Mouse (Mus musculus) neural tube, embryonic 15.5 days (tissue): Measurements from ENCODE around the gene Svs3b. TPM values are rescaled to one million over a fixed set of nuclear protein-coding genes. Genes with fewer than 3 reads are reported as not detected.

Source experiments
- polyA plus RNA-seq: library from polyadenylated mRNA; unstranded; fragments of >200 nt; fragmentation: Nextera tagmentation; extraction: Ambion mirVana; gene quantifications from 2 replicates; pipeline ENCODE4 v1.2.1, GENCODE M21; 2015

Svs3b gene
- polyA plus RNA-seq, 1 experiment from 2014 or later: not detected

Other genes with a start within 250 kb of the Svs3b start
- 1.1 and 1.7 TPM in 2 replicates for gene Pabpc1l, start 231.2 kb downstream of the Svs3b start, polyA plus RNA-seq
- gene Stk4, start 186.3 kb downstream of the Svs3b start, polyA plus RNA-seq: 15.4 and 19.0 TPM in 2 replicates
- 49.5 and 53.9 TPM in 2 replicates for gene Tomm34, start 185.5 kb downstream of the Svs3b start, polyA plus RNA-seq
- 1.8 and 2.4 TPM in 2 replicates for gene Kcns1, start 85.5 kb downstream of the Svs3b start, polyA plus RNA-seq
- gene Wfdc5, start 73.9 kb downstream of the Svs3b start, polyA plus RNA-seq: not detected in 2 replicates
- not detected in 2 replicates for gene Wfdc12, start 66.0 kb downstream of the Svs3b start, polyA plus RNA-seq
- gene Wfdc15a, start 56.5 kb downstream of the Svs3b start, polyA plus RNA-seq: not detected in 2 replicates
- gene Wfdc15b, start 35.0 kb downstream of the Svs3b start, polyA plus RNA-seq: 2.5 TPM in 1 of 2 replicates, not detected in the other
- gene Svs2, start 18.2 kb downstream of the Svs3b start, polyA plus RNA-seq: not detected in 2 replicates
- not detected in 2 replicates for gene Svs4, start 21.8 kb upstream of the Svs3b start, polyA plus RNA-seq
- not detected in 2 replicates for gene Svs3a, start 32.6 kb upstream of the Svs3b start, polyA plus RNA-seq
- gene Svs6, start 60.1 kb upstream of the Svs3b start, polyA plus RNA-seq: not detected in 2 replicates
- gene Svs5, start 76.1 kb upstream of the Svs3b start, polyA plus RNA-seq: not detected in 2 replicates
- gene Slpi, start 132.5 kb upstream of the Svs3b start, polyA plus RNA-seq: 0.36 and 0.43 TPM in 2 replicates
- gene Rbpjl, start 146.5 kb upstream of the Svs3b start, polyA plus RNA-seq: 0.17 and 0.61 TPM in 2 replicates
- 8.5 and 11.1 TPM in 2 replicates for gene Matn4, start 148.5 kb upstream of the Svs3b start, polyA plus RNA-seq
- 9.0 and 26.2 TPM in 2 replicates for gene Sdc4, start 187.2 kb upstream of the Svs3b start, polyA plus RNA-seq
- gene Sys1, start 200.3 kb upstream of the Svs3b start, polyA plus RNA-seq: 86.8 and 92.7 TPM in 2 replicates
- gene Gm20458, start 204.3 kb upstream of the Svs3b start, polyA plus RNA-seq: 4.5 and 5.8 TPM in 2 replicates
- gene Trp53tg5, start 217.1 kb upstream of the Svs3b start, polyA plus RNA-seq: not detected in 2 replicates
- 22.2 and 25.3 TPM in 2 replicates for gene Dbndd2, start 229.5 kb upstream of the Svs3b start, polyA plus RNA-seq
- 88.8 and 92.2 TPM in 2 replicates for gene Pigt, start 240.9 kb upstream of the Svs3b start, polyA plus RNA-seq